Comparison of ENCODE assay signal across 21 mouse cellular contexts in the genomic region with DNA sequence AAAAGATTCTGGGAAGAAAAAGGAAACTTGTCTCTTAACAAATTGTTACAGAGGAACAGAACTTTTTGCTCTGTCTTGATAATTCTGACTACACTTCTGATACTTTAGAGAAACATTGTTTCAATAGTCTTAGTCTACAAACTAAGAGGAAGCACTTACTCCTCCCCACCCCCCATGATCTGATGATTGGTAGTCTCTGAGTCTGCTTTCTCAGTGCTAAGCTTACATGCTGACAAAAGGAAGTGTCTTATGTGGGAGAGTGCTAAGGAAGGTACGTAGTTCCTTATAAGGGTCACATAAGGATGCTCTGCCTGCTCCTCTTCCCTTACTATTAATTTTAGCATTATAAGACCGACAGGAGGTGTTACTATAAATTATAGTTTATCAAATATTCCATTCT. TPM values are rescaled to one million over a fixed set of nuclear protein-coding genes. Genes with fewer than 3 reads are reported as not detected.
A peak's percentile ranks its signal among the peaks of the same experiment; 100 is the strongest.
DNase-seq lines count a peak whose midpoint lies in the region; ATAC-seq lines count a peak whose summit lies in the region.
"Had no signal": no experiment of that assay in that cellular context is flagged by ENCODE, and none has a peak within 500 bp of the region (broad histone marks: within the 10 kb centered on the region; RNA-seq: fewer than 3 reads in every experiment).

No protein-coding gene starts in this region.

- no peak overlapping the region for H3K4me2 ChIP-seq in liver, embryonic 12.5 days
- H3K4me2 ChIP-seq: forebrain, embryonic 15.5 days; limb, embryonic 13.5 days; lung, embryonic 15.5 days; midbrain, embryonic 13.5 days had no signal

- H3K36me3 ChIP-seq in liver, embryonic 12.5 days, result peaks cover 21% of the 10 kb centered on the region
- H3K36me3 ChIP-seq in splenic B cell, adult 2 months (ENCODE audit: control insufficient read depth, insufficient read depth, low read length, poor library complexity, severe bottlenecking), result no peaks in the 10 kb centered on the region
- H3K36me3 ChIP-seq: forebrain, embryonic 15.5 days; limb, embryonic 13.5 days; lung, embryonic 15.5 days; midbrain, embryonic 13.5 days had no signal

- H3K27me3 ChIP-seq in liver, embryonic 12.5 days (replicated peaks), result no peaks in the 10 kb centered on the region
- no peaks in the 10 kb centered on the region for H3K27me3 ChIP-seq in splenic B cell, adult 2 months (ENCODE audit: control insufficient read depth, insufficient read depth, low read length, poor library complexity, severe bottlenecking)
- H3K27me3 ChIP-seq: forebrain, embryonic 15.5 days; limb, embryonic 13.5 days; lung, embryonic 15.5 days; midbrain, embryonic 13.5 days had no signal

- ATAC-seq in liver, embryonic 12.5 days, result no peak
- ATAC-seq: forebrain, embryonic 15.5 days; hindbrain, embryonic 16.5 days; midbrain, embryonic 13.5 days had no signal

- intact Hi-C loops in left cerebral cortex, postnatal 4 days (cut with DNase I), result no loop called here

- H3K9ac ChIP-seq in liver, embryonic 12.5 days, result no peak overlapping the region
- H3K9ac ChIP-seq: forebrain, embryonic 15.5 days; limb, embryonic 13.5 days; lung, embryonic 15.5 days; midbrain, embryonic 13.5 days had no signal

- no peak overlapping the region for H3K4me3 ChIP-seq in liver, embryonic 12.5 days
- H3K4me3 ChIP-seq: forebrain, embryonic 15.5 days; gastrocnemius, adult 2 months; limb, embryonic 13.5 days; lung, embryonic 15.5 days; midbrain, embryonic 13.5 days had no signal

- H3K9me3 ChIP-seq in liver, embryonic 12.5 days (replicated peaks), result no peaks in the 10 kb centered on the region
- H3K9me3 ChIP-seq: forebrain, embryonic 15.5 days; limb, embryonic 13.5 days; lung, embryonic 15.5 days; midbrain, embryonic 13.5 days had no signal

- H3K4me1 ChIP-seq in liver, embryonic 12.5 days, result peaks cover 76% of the 10 kb centered on the region

- peak; percentile 50 for DNase-seq in thymus, postnatal 14 days
- DNase-seq in thymus, postnatal 0 days (ENCODE audit: low spot score), result no peak
- peak; percentile 94 for DNase-seq in MEL-GATA-1-ER (ENCODE audit: extremely low read depth, low read depth)
- peak; percentile 60 for DNase-seq in splenic B cell, adult 2 months (ENCODE audit: low read depth, low spot score)
- no peak for DNase-seq in left cerebral cortex, postnatal 4 days
- DNase-seq in left cerebral cortex, adult 11 months (ENCODE audit: low spot score), result no peak
- DNase-seq in spleen, adult 18-20 months, result no peak
- DNase-seq: adrenal gland, adult 8-10 months; cerebellum, adult 2 months; gastrocnemius, adult 2 months; heart, postnatal 10 days; kidney, adult 2 months; kidney, postnatal 36 days; right cerebral cortex, postnatal 25 days; thymus, postnatal 36 days had no signal

- WGBS in liver, embryonic 12.5 days (ENCODE audit: insufficient replicate concordance), result 53% methylated on average over 2 of the region's 2 CpGs

- peak overlapping the region; percentile 64; the same call in 1 of the 2 replicates for H3K27ac ChIP-seq in liver, embryonic 12.5 days
- H3K27ac ChIP-seq: forebrain, embryonic 15.5 days; gastrocnemius, adult 2 months; limb, embryonic 13.5 days; lung, embryonic 15.5 days; midbrain, embryonic 13.5 days had no signal

RNA-seq across cellular contexts. Expression of a gene that starts 6.7 kb away (rescaled TPM):
- 8.6 and 10.1 TPM in 2 replicates for polyA plus RNA-seq in thymus, postnatal 0 days (2015; fragmentation: Nextera tagmentation; extraction: Ambion mirVana)
- polyA plus RNA-seq in liver, embryonic 12.5 days (2016; fragmentation: Nextera tagmentation; extraction: Ambion mirVana), result 23.0 and 24.8 TPM in 2 replicates
- 10 to 100 TPM; 24.1 to 29.2 TPM for total RNA-seq in left cerebral cortex, postnatal 4 days (2021)

RNA-seq across cellular contexts. Expression of a gene that starts 13.2 kb away (rescaled TPM):
- 5.2 and 6.5 TPM in 2 replicates for polyA plus RNA-seq in thymus, postnatal 0 days (2015; fragmentation: Nextera tagmentation; extraction: Ambion mirVana)
- 2.5 and 2.9 TPM in 2 replicates for polyA plus RNA-seq in liver, embryonic 12.5 days (2016; fragmentation: Nextera tagmentation; extraction: Ambion mirVana)
- 10 to 100 TPM; 24.5 to 25.3 TPM for total RNA-seq in left cerebral cortex, postnatal 4 days (2021)

Comparison
In these comparisons a context has a peak if more than half of its experiments do, and no peak if none do; other contexts are left out.
1. DNase-seq: peak in thymus, postnatal 14 days (single experiment), MEL-GATA-1-ER (single experiment) and splenic B cell, adult 2 months (single experiment); none in thymus, postnatal 0 days (single experiment), left cerebral cortex, postnatal 4 days (single experiment), left cerebral cortex, adult 11 months (single experiment) and spleen, adult 18-20 months (0 of 2).